Mouse (Mus musculus): Measurements from ENCODE around the gene Skida1. TPM values are rescaled to one million over a fixed set of nuclear protein-coding genes. Genes with fewer than 3 reads are reported as not detected.

The Skida1 gene
- total RNA-seq, 2 experiments from 2014 or later: 4.6 to 4.9 TPM

DNA sequence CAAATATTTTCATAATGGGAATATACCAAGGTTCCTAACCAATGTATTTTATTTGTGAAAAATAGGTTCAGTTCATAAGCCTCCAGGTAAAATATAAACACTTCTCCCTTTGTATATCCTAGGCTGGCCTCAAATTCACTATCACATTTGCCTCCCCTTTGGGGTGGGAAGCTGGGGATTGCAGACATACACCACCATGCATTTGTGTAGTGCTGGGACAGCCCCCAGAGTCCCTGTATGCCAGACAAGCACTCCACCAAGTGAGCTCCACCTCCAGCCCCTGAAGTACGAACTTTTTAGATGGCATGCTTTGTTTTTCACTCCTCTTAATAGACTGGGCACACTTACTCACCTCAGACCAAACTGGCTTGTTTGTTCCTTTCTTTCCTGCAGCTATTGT lies 26.0 kb downstream of the Skida1 start:
- no peak for DNase-seq (ENCODE audit: low spot score in 2 of 2)

DNA sequence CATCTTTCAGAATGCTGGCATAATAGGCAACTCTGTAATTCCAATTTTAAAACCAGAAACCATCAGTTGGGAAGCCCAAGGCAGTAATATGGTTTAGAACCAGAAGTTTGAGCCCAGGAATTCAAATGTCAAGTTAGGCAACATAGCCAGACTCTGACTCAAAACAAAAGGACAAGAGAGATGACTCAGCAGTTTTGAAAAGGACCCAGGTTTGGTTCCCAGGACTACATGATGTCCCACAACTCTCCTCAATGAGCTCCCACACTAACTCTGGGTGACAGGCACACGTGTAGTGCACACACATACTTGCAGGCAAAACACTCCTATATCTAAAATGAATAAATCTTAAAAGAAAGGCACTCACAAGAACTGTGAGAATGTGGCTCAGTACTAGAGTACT lies 29.7 kb downstream of the Skida1 start:
- no peak for DNase-seq (ENCODE audit: low spot score in 2 of 2)

DNA sequence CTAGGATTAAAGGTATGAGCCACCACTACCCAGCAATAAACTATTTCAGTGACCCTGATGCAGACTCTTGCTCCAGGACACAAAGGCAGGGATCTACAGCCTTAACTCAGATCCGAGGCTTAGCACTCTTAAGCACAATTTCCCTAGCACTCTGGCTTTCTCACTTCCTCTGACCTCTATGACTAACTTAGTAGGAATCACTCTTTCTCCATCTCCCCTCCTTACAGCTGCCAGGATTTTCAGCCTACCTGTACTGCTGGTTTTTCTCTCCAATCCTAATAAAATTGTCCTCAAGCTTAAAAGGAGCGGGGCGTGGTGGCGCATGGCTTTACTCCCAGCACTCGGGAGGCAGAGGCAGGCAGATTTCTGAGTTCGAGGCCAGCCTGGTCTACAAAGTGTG lies 31.5 kb downstream of the Skida1 start:
- DNase-seq (ENCODE audit: low spot score in 2 of 2): no peak

DNA sequence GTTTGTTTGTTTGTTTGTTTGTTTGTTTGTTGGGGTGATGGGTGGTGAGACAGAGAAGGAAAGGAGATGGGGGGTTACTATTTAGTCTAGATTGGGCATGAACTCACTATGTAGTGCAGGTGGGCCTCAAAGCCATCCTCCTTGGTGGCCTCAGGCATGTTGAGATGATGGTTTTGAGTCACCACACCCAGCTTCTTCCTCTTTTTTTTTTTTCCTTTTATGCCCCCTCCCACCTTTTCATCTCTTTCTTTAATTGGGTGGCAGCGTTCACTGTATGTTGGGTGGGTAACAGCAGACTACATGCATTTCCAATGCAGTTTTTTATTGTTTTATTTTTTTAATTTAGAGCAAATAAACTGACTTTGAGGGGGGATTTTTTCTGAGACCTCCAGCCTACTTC lies 32.2 kb downstream of the Skida1 start:
- DNase-seq (ENCODE audit: low spot score in 2 of 2): no peak

DNA sequence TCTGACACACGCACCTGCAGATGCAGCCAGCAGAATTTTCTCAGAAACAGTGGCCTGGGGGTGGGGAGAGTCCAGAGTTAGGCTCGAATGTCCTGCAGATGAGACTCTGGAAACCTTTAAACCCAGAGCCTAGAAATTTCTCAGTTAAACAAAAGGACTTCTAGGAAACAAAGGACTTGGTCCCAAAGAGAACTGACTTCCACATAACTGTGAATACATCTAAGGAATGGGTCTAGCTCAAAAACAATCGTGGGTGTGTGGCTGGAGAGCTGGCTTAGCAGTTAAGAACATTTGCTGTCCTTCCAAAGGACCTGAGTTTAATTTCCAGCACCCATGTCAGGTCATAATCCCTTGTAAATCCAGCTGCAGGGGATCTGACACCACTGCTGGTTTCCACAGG lies 33.3 kb downstream of the Skida1 start:
- DNase-seq (ENCODE audit: low spot score in 2 of 2): no peak

DNA sequence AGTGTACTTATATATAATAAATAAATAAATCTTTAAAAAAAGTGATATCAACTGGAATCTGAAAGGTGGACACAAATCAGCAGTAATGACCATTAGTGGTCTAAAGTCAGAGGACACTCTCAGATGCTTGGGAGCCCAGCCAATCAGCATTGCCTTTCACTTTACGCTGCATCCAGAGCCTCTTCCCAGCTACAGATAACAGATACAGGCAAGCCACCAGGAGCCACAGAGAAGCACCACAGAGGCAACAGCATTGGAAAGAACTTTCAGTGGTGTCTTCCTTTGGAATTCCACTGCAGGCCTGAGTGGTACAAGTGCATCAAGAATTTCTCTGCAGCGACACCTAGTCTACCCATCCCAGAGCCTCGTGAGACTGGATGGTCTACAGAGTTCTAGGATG lies 36.0 kb downstream of the Skida1 start:
- DNase-seq (ENCODE audit: low spot score in 2 of 2): no peak

DNA sequence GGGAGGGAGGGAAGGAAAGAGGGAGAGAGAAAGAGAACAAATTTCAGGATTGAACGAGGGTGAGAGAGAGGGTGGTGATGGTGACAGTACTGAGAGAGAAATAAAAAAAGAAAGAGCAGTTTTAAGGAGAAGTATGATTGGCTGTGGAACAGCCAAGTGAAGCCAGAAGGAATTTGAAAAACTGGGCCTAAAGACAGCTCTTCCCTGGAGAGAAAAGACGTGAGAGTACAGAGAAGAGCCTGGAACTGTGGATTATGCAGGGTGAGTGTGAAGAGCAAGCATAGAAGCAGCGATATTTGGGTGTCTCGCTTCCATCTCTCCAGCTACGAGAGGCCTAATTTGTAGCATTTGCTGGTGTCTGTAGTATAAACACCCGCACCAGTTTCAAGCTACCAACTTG lies 37.6 kb downstream of the Skida1 start:
- DNase-seq (ENCODE audit: low spot score in 2 of 2): no peak

DNA sequence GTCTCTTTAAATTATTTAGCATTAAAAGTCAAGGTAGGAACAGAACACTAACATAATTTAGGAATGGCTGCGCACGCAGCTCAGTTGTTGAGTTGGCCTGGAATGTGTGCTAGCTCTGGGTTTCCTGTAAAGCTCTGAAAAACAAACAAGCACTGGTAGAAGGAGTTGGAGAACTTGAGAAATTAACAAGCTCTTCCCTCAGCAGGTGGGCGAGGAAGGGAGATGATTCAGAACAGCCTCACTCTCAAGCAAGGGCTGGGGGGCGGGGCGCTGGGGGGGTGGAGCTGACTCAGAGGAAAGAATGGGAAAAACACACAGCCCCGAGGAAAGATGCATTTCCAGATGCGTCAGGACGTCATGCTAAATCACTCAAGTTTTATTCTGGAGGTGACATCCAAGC lies 43.7 kb downstream of the Skida1 start:
- DNase-seq (ENCODE audit: low spot score in 2 of 2): no peak

DNA sequence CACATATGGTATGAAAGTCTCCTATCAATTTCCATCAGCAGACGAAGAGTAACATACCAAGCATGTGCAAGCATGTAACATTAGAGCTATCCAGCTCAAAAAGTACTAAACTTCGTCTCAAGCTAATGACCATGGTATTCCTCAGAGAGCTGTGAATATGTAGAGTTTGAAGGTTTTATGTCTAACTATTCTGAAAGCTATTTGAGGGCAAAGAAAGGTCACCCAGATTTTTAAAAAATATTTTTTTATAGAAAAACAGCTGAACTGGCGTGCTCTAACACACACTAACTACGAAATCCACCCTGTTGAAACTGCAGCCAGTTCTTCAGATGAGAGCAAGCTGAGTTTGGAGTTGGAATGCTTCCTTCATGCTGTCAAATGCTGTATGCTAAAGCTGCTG lies 44.6 kb downstream of the Skida1 start:
- DNase-seq (ENCODE audit: low spot score in 2 of 2): no peak

DNA sequence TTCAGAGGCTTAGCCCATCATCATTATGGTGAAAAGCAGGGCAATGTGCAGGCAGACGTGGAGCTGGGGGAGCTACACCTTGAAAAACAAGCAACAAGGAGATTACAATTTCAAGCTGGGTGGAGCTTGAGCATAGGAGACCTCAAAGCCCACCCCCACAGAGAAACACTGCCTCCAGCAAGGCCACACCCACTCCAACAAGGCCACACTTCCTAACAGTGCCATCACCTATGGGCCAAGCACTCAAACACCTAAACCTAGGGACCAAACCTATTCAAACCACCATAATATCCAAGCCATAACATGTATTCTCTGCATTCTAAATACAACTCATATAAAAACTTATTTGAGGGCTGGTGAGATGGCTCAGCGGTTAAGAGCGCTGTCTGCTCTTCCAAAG lies 46.5 kb downstream of the Skida1 start:
- no peak for DNase-seq (ENCODE audit: low spot score in 2 of 2)

DNA sequence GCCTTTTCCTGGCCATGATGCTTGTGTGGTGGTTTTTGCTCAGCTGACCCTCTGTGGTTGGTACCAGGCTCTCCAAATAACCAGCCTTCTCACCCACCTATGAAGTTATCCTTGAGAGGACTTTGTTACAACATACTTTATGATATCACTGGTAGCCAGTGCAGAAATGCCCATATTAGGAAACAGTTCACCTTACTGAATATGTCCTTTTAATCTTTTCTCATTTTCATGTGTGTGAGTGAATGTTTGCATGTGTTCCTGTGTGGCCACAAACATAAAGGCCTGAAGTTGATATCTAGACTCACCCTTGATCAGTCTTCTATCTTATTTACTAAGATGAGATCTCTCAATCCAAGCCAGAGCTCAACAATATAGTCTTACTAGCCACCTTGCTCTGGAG lies 52.0 kb downstream of the Skida1 start, which contains the start of gene H2al2a:
Gene H2al2a (minus strand): TSS at position 101 of the 400 bp plus-strand sequence.
- DNase-seq (ENCODE audit: low spot score in 2 of 2): no peak

Small RNA genes within 50 kb of the gene (microRNA-seq; reads per million reads assigned to microRNA genes)
- gene Mir7655: 1.5 reads per million

Other genes starting within 250 kb of the Skida1 start
- gene H2al2a, start 52.1 kb downstream of the Skida1 start, total RNA-seq (2021): not detected
- gene A930004D18Rik, start 11.3 kb downstream of the Skida1 start, total RNA-seq (2021): 1 to 10 TPM; 5.3 to 6.5 TPM
- gene Mllt10, start 6.2 kb upstream of the Skida1 start, total RNA-seq (2021): 10 to 100 TPM; 34.5 to 42.5 TPM